Comparison of ENCODE assay signal across 11 mouse cellular contexts in genomic region chr2:153319036-153319643, GRCm38 (mm10). TPM values are rescaled to one million over a fixed set of nuclear protein-coding genes. Genes with fewer than 3 reads are reported as not detected.
A peak's percentile ranks its signal among the peaks of the same experiment; 100 is the strongest.
DNase-seq lines count a peak whose midpoint lies in the region; ATAC-seq and TF ChIP-seq lines count a peak whose summit lies in the region.
"Had no signal": no experiment of that assay in that cellular context is flagged by ENCODE, and none has a peak within 500 bp of the region (broad histone marks: within the 10 kb centered on the region; RNA-seq: fewer than 3 reads in every experiment).

No protein-coding gene starts in this region.

- no peak overlapping the region for H3K4me3 ChIP-seq in gastrocnemius, adult 2 months
- H3K4me3 ChIP-seq in liver, adult 2 months (ENCODE audit: insufficient read depth, low read depth, low read length), result no peak overlapping the region
- H3K4me3 ChIP-seq in liver, embryonic 13.5 days (replicated peaks), result no peak overlapping the region
- H3K4me3 ChIP-seq in megakaryocyte, embryonic 14.5 days (replicated peaks), result peak overlapping the region; percentile 62
- H3K4me3 ChIP-seq: limb, embryonic 10.5 days; midbrain, embryonic 13.5 days had no signal

- peaks cover 11% of the 10 kb centered on the region; the same call in 1 of the 2 replicates for H3K36me3 ChIP-seq in liver, adult 2 months (ENCODE audit: control insufficient read depth, insufficient read depth, low read length)
- H3K36me3 ChIP-seq in liver, embryonic 13.5 days, result peaks cover 41% of the 10 kb centered on the region
- H3K36me3 ChIP-seq in megakaryocyte, embryonic 14.5 days (replicated peaks; ENCODE audit: low read length), result peaks cover 63% of the 10 kb centered on the region

- DNase-seq in gastrocnemius, adult 2 months, result no peak
- no peak for DNase-seq in gastrocnemius, postnatal 25 days
- peak; percentile 24 for DNase-seq in liver, adult 2 months (ENCODE audit: extremely low read depth, low read depth, low spot score)
- no peak for DNase-seq in liver
- no peak for DNase-seq in liver, embryonic 13.5 days
- no peak for DNase-seq in Muller cell, postnatal 12 days (ENCODE audit: inconsistent ontology term)
- DNase-seq: cerebellum, adult 8-10 months had no signal

- H3K79me2 ChIP-seq in liver, adult 2 months (ENCODE audit: control insufficient read depth, insufficient read depth, low read length), result no peaks in the 10 kb centered on the region

- H3K9ac ChIP-seq in liver, adult 2 months (ENCODE audit: low read depth, low read length), result no peak overlapping the region
- H3K9ac ChIP-seq in liver, embryonic 13.5 days, result no peak overlapping the region
- H3K9ac ChIP-seq: midbrain, embryonic 13.5 days had no signal

- no peak overlapping the region for H3K4me2 ChIP-seq in liver, embryonic 13.5 days
- H3K4me2 ChIP-seq: midbrain, embryonic 13.5 days had no signal

- no peak for TF ChIP-seq CTCF in gastrocnemius, adult 2 months (IDR thresholded peaks at IDR 0.05)
- no peak for TF ChIP-seq CTCF in liver, adult 2 months (IDR thresholded peaks at IDR 0.05; ENCODE audit: low read depth, low read length)

- H3K27ac ChIP-seq in gastrocnemius, adult 2 months, result peak overlapping the region; percentile 43; the same call in 1 of the 2 replicates
- H3K27ac ChIP-seq in liver, adult 2 months (replicated peaks; ENCODE audit: insufficient read depth, low read depth, low read length), result peak overlapping the region; percentile 67
- peak overlapping the region; percentile 21; the same call in 1 of the 2 replicates for H3K27ac ChIP-seq in liver, embryonic 13.5 days
- H3K27ac ChIP-seq: limb, embryonic 10.5 days; midbrain, embryonic 13.5 days had no signal

- intact Hi-C loops in gastrocnemius, adult 2 months (cut with DNase I), result no loop called here

- no peaks in the 10 kb centered on the region for H3K9me3 ChIP-seq in liver, embryonic 13.5 days (replicated peaks)
- H3K9me3 ChIP-seq in megakaryocyte, embryonic 14.5 days, result no peaks in the 10 kb centered on the region
- H3K9me3 ChIP-seq: limb, embryonic 10.5 days; midbrain, embryonic 13.5 days had no signal

- 67% methylated on average over 8 of the region's 8 CpGs for WGBS in liver, adult 2 months
- 45% methylated on average over 8 of the region's 8 CpGs for WGBS in liver, embryonic 13.5 days (ENCODE audit: insufficient replicate concordance)

- peaks cover 2% of the 10 kb centered on the region; the same call in 1 of the 2 replicates for H3K4me1 ChIP-seq in liver, adult 2 months (ENCODE audit: control insufficient read depth, insufficient read depth, low read length)
- 0 out of 2 replicates have a peak, but pooled peaks cover 3% of the 10 kb centered on the region for H3K4me1 ChIP-seq in liver, embryonic 13.5 days (replicated peaks)
- peaks cover 14% of the 10 kb centered on the region for H3K4me1 ChIP-seq in megakaryocyte, embryonic 14.5 days
- H3K4me1 ChIP-seq: limb, embryonic 10.5 days; midbrain, embryonic 13.5 days had no signal

- no peak for TF ChIP-seq POLR2A in liver, adult 2 months (IDR thresholded peaks at IDR 0.05; ENCODE audit: extremely low read depth, insufficient read depth, low read length)

- no peaks in the 10 kb centered on the region for H3K27me3 ChIP-seq in liver, adult 2 months (ENCODE audit: control insufficient read depth, insufficient read depth, low read length)
- no peaks in the 10 kb centered on the region for H3K27me3 ChIP-seq in liver, embryonic 13.5 days
- no peaks in the 10 kb centered on the region for H3K27me3 ChIP-seq in megakaryocyte, embryonic 14.5 days (replicated peaks)
- H3K27me3 ChIP-seq: midbrain, embryonic 13.5 days had no signal

- no peak for ATAC-seq in liver, embryonic 13.5 days (ENCODE audit: low read depth)
- ATAC-seq in cerebellum, adult (ENCODE audit: insufficient number of reproducible peaks, low FRiP score, low TSS enrichment), result no peak
- ATAC-seq: midbrain, embryonic 13.5 days had no signal

RNA-seq across cellular contexts. Expression of gene Asxl1, which starts 26.5 kb away (rescaled TPM):
- total RNA-seq in gastrocnemius, adult 2 months (2021), result 10 to 100 TPM in 1 of 2 experiments, 1 to 10 TPM in 1; 9.3 to 10.6 TPM
- total RNA-seq in gastrocnemius, postnatal 25 days (2021), result 1 to 10 TPM; 7.3 to 8.5 TPM
- 6.2 and 8.9 TPM in 2 replicates for total RNA-seq in liver, adult 2 months (2014; rRNA removed)
- 3.3 and 4.7 TPM in 2 replicates for polyA plus RNA-seq in liver, adult 2 months (2012; rRNA removed)
- 5.6 and 5.9 TPM in 2 replicates for polyA plus RNA-seq in liver, embryonic 13.5 days (2015; fragmentation: Nextera tagmentation; extraction: Ambion mirVana)
- 1.3 and 2.1 TPM in 2 replicates for polyA plus RNA-seq in megakaryocyte, embryonic 14.5 days (2012; ENCODE audit: insufficient read depth, low replicate concordance)

RNA-seq across cellular contexts. Expression of gene Kif3b, which starts 27.9 kb away (rescaled TPM):
- 1 to 10 TPM; 3.6 to 4.3 TPM for total RNA-seq in gastrocnemius, adult 2 months (2021)
- 1 to 10 TPM; 3.4 to 4.0 TPM for total RNA-seq in gastrocnemius, postnatal 25 days (2021)
- 5.4 and 5.6 TPM in 2 replicates for total RNA-seq in liver, adult 2 months (2014; rRNA removed)
- polyA plus RNA-seq in liver, adult 2 months (2012; rRNA removed), result 2.8 and 2.9 TPM in 2 replicates
- 1.8 and 2.2 TPM in 2 replicates for polyA plus RNA-seq in liver, embryonic 13.5 days (2015; fragmentation: Nextera tagmentation; extraction: Ambion mirVana)
- polyA plus RNA-seq in megakaryocyte, embryonic 14.5 days (2012; ENCODE audit: insufficient read depth, low replicate concordance), result 0.89 TPM in 1 of 2 replicates, not detected in the other
